Mouse (Mus musculus) heart, embryonic 10.5 days (tissue): Measurements from ENCODE around the gene Brsk2. TPM values are rescaled to one million over a fixed set of nuclear protein-coding genes. Genes with fewer than 3 reads are reported as not detected.

Experiments
- DNase-seq: peaks from one replicate; pipeline ENCODE4 v3.0.0-alpha.2; 2017; ENCODE audit warnings: low spot score
- H3K27ac ChIP-seq: fragments of 300-500 bp; sonication (generic); 2 replicates; pipeline ENCODE4 v1.5.1; 2016; ENCODE audit warnings: mild to moderate bottlenecking
- H3K27me3 ChIP-seq: fragments of 300-500 bp; sonication (generic); 2 replicates; pipeline ENCODE4 v1.6.1; 2016; ENCODE audit warnings: mild to moderate bottlenecking; ENCODE audit not compliant: poor library complexity, insufficient read depth, severe bottlenecking
- H3K36me3 ChIP-seq: fragments of 300-500 bp; sonication (generic); 2 replicates; pipeline ENCODE4 v1.6.1; 2016; ENCODE audit warnings: mild to moderate bottlenecking, moderate library complexity
- H3K4me1 ChIP-seq: fragments of 300-500 bp; sonication (generic); 2 replicates; pipeline ENCODE4 v1.6.1; 2016; ENCODE audit warnings: mild to moderate bottlenecking
- H3K4me3 ChIP-seq: fragments of 300-500 bp; sonication (generic); 2 replicates; pipeline ENCODE4 v1.5.1; 2016; ENCODE audit warnings: mild to moderate bottlenecking, moderate library complexity
- H3K9me3 ChIP-seq: fragments of 300-500 bp; sonication (generic); 2 replicates; pipeline ENCODE4 v1.6.1; 2016; ENCODE audit warnings: mild to moderate bottlenecking, moderate library complexity
- WGBS: fragments of 180-500 bp; shearing (Covaris S2); methylation state at CpG from one replicate; pipeline ENCODE4 v1.1.7; 2016; 5-methylcytosine and 5-hydroxymethylcytosine counted together
- polyA plus RNA-seq: library from polyadenylated mRNA; unstranded; fragments of >200 nt; fragmentation: Nextera tagmentation; extraction: Ambion mirVana; gene quantifications from 2 replicates; pipeline ENCODE4 v1.2.1, GENCODE M21; 2016

The Brsk2 gene
- polyA plus RNA-seq, 1 experiment from 2014 or later, result 0.19 TPM

GRCm38 (mm10) chr7:142001597-142002340, 52.2 kb downstream of the Brsk2 start:
- peaks cover 6% of the 10 kb centered on the region; the same call in 1 of the 2 replicates for H3K4me1 ChIP-seq
- H3K27ac ChIP-seq, result no peak overlapping the region; the same call in 1 of the 2 replicates
- H3K27me3 ChIP-seq, result no peaks in the 10 kb centered on the region
- 87% methylated on average over 16 of the region's 22 CpGs for whole genome bisulfite sequencing
- no peak for DNase-seq
- H3K9me3 ChIP-seq, result no peaks in the 10 kb centered on the region
- no peak overlapping the region for H3K4me3 ChIP-seq
- peaks cover 7% of the 10 kb centered on the region for H3K36me3 ChIP-seq

DNA sequence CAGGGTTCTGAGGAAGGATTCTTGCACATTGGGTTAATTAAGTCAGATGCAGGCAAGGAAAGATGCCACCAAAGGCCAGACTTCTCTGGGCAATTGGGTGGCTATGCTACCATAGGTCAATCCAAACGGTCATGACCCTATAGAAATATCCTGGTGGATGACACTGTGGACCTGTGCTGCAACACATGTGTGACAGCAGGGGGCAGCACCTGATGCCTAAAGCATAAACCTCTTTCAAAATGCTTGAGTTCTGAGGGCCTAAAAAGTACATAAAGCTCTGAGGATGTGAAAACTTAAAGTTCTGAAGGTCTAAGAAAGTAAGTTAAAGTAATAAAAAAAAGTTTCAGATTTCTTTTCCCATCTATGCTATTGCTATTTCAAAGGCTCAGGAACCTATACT, 67.0 kb downstream of the Brsk2 start:
- Histone ChIP-seq H3K4me1 (peaks cover 28% of the 10 kb centered on the region), H3K36me3 (peaks cover 23% of the 10 kb centered on the region), H3K27me3 (no peaks in the 10 kb centered on the region), H3K4me3 (no peak overlapping the region), H3K27ac (no peak overlapping the region), H3K9me3 (no peaks in the 10 kb centered on the region)
- 68% methylated on average over 1 of the region's 1 CpGs for WGBS
- no peak for DNase-seq

DNA sequence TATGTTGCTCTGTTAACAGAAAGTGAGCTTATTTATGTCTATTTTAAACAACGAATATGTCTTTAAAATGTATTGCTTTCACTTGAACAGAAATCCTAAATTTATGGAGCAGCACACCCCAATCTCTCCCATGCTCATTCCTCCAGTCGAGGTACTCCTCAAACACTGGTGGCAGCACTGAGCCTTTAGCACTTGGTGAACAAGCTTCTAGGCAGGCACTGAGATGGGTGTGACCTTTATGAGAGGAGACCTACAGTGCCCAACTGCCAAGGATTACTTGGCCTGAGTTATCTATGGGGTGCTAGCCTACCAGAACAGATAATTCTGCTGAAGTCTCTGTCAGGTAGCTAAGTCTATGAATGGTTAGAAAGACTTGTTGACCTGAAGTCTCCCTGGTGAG, 70.1 kb downstream of the Brsk2 start:
- WGBS, result 59% methylated on average over 2 of the region's 2 CpGs
- Histone ChIP-seq H3K4me3 (no peak overlapping the region), H3K27me3 (no peaks in the 10 kb centered on the region), H3K4me1 (peaks cover 33% of the 10 kb centered on the region), H3K27ac (no peak overlapping the region), H3K9me3 (no peaks in the 10 kb centered on the region), H3K36me3 (peaks cover 14% of the 10 kb centered on the region)
- DNase-seq, result no peak

GRCm38 (mm10) chr7:142020827-142021226, 71.3 kb downstream of the Brsk2 start:
- no peak for DNase-seq
- no peak overlapping the region for H3K27ac ChIP-seq
- no peaks in the 10 kb centered on the region for H3K27me3 ChIP-seq
- H3K9me3 ChIP-seq, result no peaks in the 10 kb centered on the region
- H3K4me3 ChIP-seq, result no peak overlapping the region
- 70% methylated on average over 3 of the region's 3 CpGs for WGBS
- H3K4me1 ChIP-seq, result peaks cover 44% of the 10 kb centered on the region
- peaks cover 3% of the 10 kb centered on the region; the same call in 1 of the 2 replicates for H3K36me3 ChIP-seq

DNA sequence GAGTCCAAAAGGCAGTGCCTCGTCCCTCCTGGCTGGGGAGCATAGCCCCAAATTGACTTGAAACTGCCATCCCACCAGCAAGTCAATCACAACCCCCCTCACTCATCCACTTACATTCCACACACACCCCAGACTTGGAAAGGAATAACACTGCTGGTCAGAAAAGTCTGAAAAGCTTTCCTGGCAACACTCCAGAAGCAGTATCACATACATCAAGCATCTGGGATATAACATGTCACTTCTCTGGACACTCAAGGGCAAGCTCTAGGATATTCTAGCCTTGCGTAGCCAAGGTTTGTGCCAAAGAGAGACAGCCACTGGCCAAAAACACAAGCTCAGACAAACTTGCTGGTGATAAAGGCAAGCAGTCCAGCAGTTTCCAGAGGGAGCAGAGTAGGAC, 75.6 kb downstream of the Brsk2 start:
- Histone ChIP-seq H3K27ac (peak overlapping the region; percentile 77; the same call in 1 of the 2 replicates), H3K36me3 (no peaks in the 10 kb centered on the region), H3K4me3 (no peak overlapping the region), H3K9me3 (no peaks in the 10 kb centered on the region), H3K4me1 (peaks cover 35% of the 10 kb centered on the region), H3K27me3 (no peaks in the 10 kb centered on the region)
- no peak for DNase-seq
- WGBS, result 68% methylated on average over 2 of the region's 2 CpGs

DNA sequence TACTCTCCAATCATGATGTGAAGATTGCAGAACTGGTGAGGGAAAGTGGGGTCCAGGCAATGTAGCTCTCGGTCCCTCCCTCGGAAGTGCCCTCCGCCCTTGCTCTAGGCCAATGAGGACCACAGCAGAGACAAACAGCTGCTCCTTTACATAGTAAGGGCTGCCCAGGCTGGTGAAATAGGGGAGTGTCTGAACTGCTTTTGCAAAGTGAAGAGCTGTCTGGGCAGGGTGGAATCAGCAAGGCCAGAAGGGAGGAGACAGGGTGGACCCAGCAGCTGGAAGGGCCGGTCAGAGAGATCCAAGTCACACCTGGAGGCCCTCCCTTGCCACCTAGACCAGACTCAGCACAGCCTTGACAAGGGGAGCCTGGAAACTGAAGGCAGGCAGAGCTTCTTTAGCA, 76.4 kb downstream of the Brsk2 start:
- DNase-seq, result peak; percentile 90
- 67% methylated on average over 4 of the region's 4 CpGs for WGBS
- Histone ChIP-seq H3K27me3 (no peaks in the 10 kb centered on the region), H3K4me3 (no peak overlapping the region), H3K27ac (peak overlapping the region; percentile 77), H3K4me1 (peaks cover 31% of the 10 kb centered on the region), H3K9me3 (no peaks in the 10 kb centered on the region), H3K36me3 (no peaks in the 10 kb centered on the region)

- Histone ChIP-seq H3K4me1 (peaks cover 26% of the 10 kb centered on the region), H3K36me3 (no peaks in the 10 kb centered on the region), H3K9me3 (no peaks in the 10 kb centered on the region), H3K27ac (no peak overlapping the region), H3K27me3 (no peaks in the 10 kb centered on the region), H3K4me3 (no peak overlapping the region)
- no peak for DNase-seq
Observed at GRCm38 (mm10) chr7:142030073-142030472, 80.5 kb downstream of the Brsk2 start.

GRCm38 (mm10) chr7:142034198-142034597, 84.6 kb downstream of the Brsk2 start:
- Histone ChIP-seq H3K36me3 (no peaks in the 10 kb centered on the region), H3K27me3 (no peaks in the 10 kb centered on the region), H3K27ac (no peak overlapping the region), H3K9me3 (no peaks in the 10 kb centered on the region), H3K4me3 (no peak overlapping the region), H3K4me1 (peaks cover 11% of the 10 kb centered on the region; the same call in 1 of the 2 replicates)
- WGBS, result 75% methylated on average over 2 of the region's 2 CpGs
- no peak for DNase-seq

DNA sequence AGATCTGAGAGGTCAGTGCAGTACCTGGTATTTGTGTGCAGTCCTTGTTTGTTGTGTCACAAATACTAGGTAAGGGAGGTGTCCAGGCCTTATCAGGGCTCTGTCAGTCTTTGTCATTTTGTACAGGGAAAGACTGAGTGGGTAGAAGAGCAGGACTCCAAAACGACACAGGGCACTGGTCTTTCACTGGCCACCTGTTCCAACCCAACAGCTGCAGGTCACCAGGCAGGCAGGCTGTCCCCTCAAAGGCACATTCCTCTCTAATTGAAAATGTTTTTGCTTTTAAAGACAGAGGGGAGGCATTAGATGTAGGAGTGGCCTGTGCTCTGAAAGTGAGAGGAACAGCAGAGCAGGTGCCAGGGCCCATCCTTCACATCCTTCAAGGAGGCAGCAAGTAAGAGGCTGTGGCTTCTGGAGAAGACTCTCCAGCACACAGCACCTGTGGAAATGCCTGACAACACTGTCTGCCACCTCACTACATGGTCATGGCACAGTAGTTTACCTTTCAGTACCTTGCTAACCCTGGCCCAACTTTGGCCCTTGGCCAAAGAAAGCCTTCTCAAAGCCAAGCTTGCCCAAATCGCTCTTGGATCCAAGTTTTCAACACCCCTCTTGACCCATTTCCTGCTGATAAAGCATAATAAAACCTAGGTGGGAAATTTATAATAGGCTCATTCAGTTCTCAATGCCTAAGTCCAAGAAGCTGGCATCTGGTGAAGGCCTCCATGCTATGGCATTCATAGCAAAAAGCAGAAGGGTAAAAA, 85.7 kb downstream of the Brsk2 start:
- Histone ChIP-seq H3K27ac (no peak overlapping the region), H3K4me1 (peaks cover 11% of the 10 kb centered on the region; the same call in 1 of the 2 replicates), H3K4me3 (no peak overlapping the region), H3K36me3 (no peaks in the 10 kb centered on the region), H3K9me3 (no peaks in the 10 kb centered on the region), H3K27me3 (no peaks in the 10 kb centered on the region)
- no peak for DNase-seq
- WGBS, result 56% methylated on average over 2 of the region's 2 CpGs

DNA sequence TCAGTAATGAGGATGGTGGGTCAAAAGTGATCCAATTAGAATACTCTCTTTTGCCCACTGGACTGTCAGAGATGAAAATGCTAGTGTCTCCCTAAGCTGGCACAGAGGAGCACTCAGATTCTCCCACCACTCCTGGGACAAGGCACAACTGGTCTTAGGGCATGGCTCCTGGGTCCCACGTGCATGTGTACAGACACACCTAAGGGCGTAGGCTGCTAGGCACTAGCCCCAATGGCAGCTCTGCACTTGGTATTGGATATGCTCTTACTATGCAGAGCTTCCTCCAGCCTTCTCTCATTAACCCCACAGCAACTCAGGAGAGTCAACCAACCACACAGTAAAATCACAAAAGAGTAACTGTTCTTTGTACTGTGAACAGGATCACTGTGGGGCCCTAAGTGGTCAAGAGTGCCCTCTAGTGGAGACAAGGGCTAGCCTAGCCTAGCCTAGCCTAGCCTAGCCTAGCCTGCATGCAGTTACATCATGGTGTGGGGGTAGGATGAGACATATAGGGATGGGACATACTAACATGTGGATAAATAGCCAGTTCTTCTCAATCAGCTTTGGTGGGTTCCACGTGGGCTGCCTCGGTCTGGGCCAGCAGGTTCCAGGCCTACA, 88.1 kb downstream of the Brsk2 start:
- no peak overlapping the region for H3K27ac ChIP-seq
- WGBS, result 71% methylated on average over 4 of the region's 4 CpGs
- H3K36me3 ChIP-seq, result no peaks in the 10 kb centered on the region
- no peaks in the 10 kb centered on the region for H3K9me3 ChIP-seq
- H3K27me3 ChIP-seq, result no peaks in the 10 kb centered on the region
- no peak for DNase-seq
- H3K4me3 ChIP-seq, result no peak overlapping the region
- peaks cover 16% of the 10 kb centered on the region; the same call in 1 of the 2 replicates for H3K4me1 ChIP-seq

DNA sequence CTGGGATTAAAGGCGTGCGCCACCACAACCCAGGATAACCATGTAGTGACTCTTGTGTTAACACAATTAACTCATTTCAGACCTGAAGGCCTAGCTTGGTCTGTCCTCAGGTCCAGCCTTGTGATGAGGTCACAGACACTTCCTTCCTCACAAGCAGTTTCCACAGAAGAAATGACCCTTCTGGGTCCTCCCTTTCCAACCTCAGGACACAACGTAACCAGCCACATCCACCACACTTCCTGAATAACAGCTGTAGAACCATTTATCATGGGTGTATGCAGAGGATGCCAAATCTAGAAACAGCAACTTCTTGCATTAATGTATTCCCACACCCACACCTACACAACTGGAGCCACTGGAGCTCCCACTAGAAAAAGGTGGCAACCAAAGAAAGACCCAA, 91.2 kb downstream of the Brsk2 start:
- WGBS, result 94% methylated on average over 3 of the region's 3 CpGs
- H3K9me3 ChIP-seq, result no peaks in the 10 kb centered on the region
- no peak overlapping the region for H3K4me3 ChIP-seq
- no peaks in the 10 kb centered on the region for H3K27me3 ChIP-seq
- DNase-seq, result no peak
- H3K27ac ChIP-seq, result no peak overlapping the region
- peaks cover 5% of the 10 kb centered on the region; the same call in 1 of the 2 replicates for H3K4me1 ChIP-seq
- no peaks in the 10 kb centered on the region for H3K36me3 ChIP-seq

GRCm38 (mm10) chr7:142045344-142045743, 95.8 kb downstream of the Brsk2 start:
- no peaks in the 10 kb centered on the region for H3K27me3 ChIP-seq
- H3K9me3 ChIP-seq, result no peaks in the 10 kb centered on the region
- no peak for DNase-seq
- peaks cover 6% of the 10 kb centered on the region; the same call in 1 of the 2 replicates for H3K36me3 ChIP-seq
- H3K4me3 ChIP-seq, result no peak overlapping the region
- 67% methylated on average over 2 of the region's 2 CpGs for WGBS
- no peak overlapping the region for H3K27ac ChIP-seq
- H3K4me1 ChIP-seq, result peaks cover 5% of the 10 kb centered on the region; the same call in 1 of the 2 replicates

DNA sequence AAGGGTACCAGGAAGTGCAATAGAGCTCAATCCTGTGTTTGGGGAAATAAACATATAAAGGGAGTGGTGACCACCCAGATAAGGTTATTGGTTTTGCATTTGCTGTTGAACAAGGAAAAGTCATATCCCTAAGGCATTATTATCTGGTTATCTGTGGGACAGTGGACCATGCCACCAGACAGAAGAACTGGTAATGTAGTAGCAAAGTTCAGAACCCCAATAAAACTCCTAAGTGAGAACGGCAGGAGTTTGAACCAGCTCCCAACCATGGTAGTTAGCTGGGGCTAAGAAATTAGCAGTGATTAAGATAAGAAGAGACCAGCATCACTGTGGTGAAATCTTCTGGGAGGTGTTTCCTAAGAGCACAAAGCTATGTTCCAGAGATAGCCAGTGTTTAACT, 96.4 kb downstream of the Brsk2 start:
- DNase-seq, result no peak
- 73% methylated on average over 1 of the region's 1 CpGs for WGBS

More for the DNA sequence above, 96.4 kb downstream of the Brsk2 start:
- no peaks in the 10 kb centered on the region for H3K27me3 ChIP-seq
- H3K4me3 ChIP-seq, result no peak overlapping the region
- no peak overlapping the region for H3K27ac ChIP-seq
- H3K36me3 ChIP-seq, result peaks cover 6% of the 10 kb centered on the region; the same call in 1 of the 2 replicates
- peaks cover 2% of the 10 kb centered on the region; the same call in 1 of the 2 replicates for H3K4me1 ChIP-seq
- H3K9me3 ChIP-seq, result no peaks in the 10 kb centered on the region
